Mouse (Mus musculus) intestine, embryonic 16.5 days (tissue): ENCODE results near the gene Armc9. TPM values are rescaled to one million over a fixed set of nuclear protein-coding genes. Genes with fewer than 3 reads are reported as not detected.

ENCODE experiments used
- ATAC-seq: fragments of 200-750 bp; cut with Nextera tagmentation; 2 replicates; pipeline ENCODE4 v1.8.0; 2017; ENCODE audit warnings: moderate TSS enrichment, moderate library complexity
- H3K27ac ChIP-seq: fragments of 300-500 bp; sonication (generic); 2 replicates; pipeline ENCODE4 v1.5.1; 2014; ENCODE audit warnings: mild to moderate bottlenecking, low read length
- H3K27me3 ChIP-seq: fragments of 300-500 bp; sonication (generic); replicated peaks from 2 replicates; pipeline ENCODE4 v1.6.1; 2014; ENCODE audit warnings: low read length, control low read depth, mixed read lengths; ENCODE audit not compliant: control insufficient read depth, insufficient read depth
- H3K36me3 ChIP-seq: fragments of 300-500 bp; sonication (generic); 2 replicates; pipeline ENCODE4 v1.6.1; 2014; ENCODE audit warnings: low read length, control low read depth; ENCODE audit not compliant: control insufficient read depth, insufficient read depth
- H3K4me1 ChIP-seq: fragments of 300-500 bp; sonication (generic); 2 replicates; pipeline ENCODE4 v1.6.1; 2014; ENCODE audit warnings: low read length, control low read depth, mixed read lengths; ENCODE audit not compliant: control insufficient read depth, insufficient read depth
- H3K4me2 ChIP-seq: fragments of 300-500 bp; sonication (generic); 2 replicates; pipeline ENCODE4 v1.6.1; 2014; ENCODE audit warnings: low read depth, low read length, control low read depth
- H3K4me3 ChIP-seq: fragments of 300-500 bp; sonication (generic); 2 replicates; pipeline ENCODE4 v1.5.1; 2014; ENCODE audit warnings: mild to moderate bottlenecking, low read length
- H3K9ac ChIP-seq: fragments of 300-500 bp; sonication (generic); 2 replicates; pipeline ENCODE4 v1.6.1; 2014; ENCODE audit warnings: low read depth, low read length
- H3K9me3 ChIP-seq: fragments of 300-500 bp; sonication (generic); 2 replicates; pipeline ENCODE4 v1.6.1; 2016; ENCODE audit warnings: low read length, control low read depth; ENCODE audit not compliant: control insufficient read depth
- WGBS: fragments of 180-500 bp; shearing (Covaris S2); extraction: QIAGEN DNeasy Blood & Tissue Kit; methylation state at CpG from one replicate; pipeline ENCODE4 v1.1.7; 2014; 5-methylcytosine and 5-hydroxymethylcytosine counted together
- polyA plus RNA-seq: library from polyadenylated mRNA; unstranded; fragments of >200 nt; fragmentation: Nextera tagmentation; extraction: Ambion mirVana; gene quantifications from 2 replicates; pipeline ENCODE4 v1.2.1, GENCODE M21; 2015

Armc9 gene
- polyA plus RNA-seq, 1 experiment from 2014 or later: 15.2 TPM

DNA sequence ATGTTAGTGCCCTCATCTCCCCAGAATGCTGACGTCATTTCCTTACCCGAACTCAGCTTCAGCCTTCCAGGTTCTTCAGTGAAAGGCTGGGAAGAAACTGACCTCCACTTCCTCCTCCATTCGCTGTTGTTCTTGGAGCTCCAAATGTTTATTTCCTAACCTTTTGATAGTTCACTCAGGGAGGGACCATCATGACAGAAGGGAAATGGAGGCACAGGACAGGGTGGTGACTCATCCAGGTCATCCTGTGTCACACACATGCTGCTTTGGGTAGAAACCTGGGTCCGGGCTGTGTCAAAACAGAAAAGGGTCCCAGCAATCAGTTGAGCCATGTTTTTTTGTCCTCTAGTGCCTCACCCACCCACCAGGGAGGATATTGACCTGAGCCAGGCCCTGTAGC lies 11.4 kb upstream of the Armc9 start:
- Histone ChIP-seq H3K27me3 (no peaks in the 10 kb centered on the region), H3K36me3 (peaks cover 3% of the 10 kb centered on the region; the same call in 1 of the 2 replicates), H3K4me1 (no peaks in the 10 kb centered on the region), H3K4me2 (no peak overlapping the region), H3K9ac (no peak overlapping the region), H3K27ac (no peak overlapping the region), H3K4me3 (no peak overlapping the region), H3K9me3 (no peaks in the 10 kb centered on the region)
- 82% methylated on average over 4 of the region's 4 CpGs for WGBS
- ATAC-seq: no peak

DNA sequence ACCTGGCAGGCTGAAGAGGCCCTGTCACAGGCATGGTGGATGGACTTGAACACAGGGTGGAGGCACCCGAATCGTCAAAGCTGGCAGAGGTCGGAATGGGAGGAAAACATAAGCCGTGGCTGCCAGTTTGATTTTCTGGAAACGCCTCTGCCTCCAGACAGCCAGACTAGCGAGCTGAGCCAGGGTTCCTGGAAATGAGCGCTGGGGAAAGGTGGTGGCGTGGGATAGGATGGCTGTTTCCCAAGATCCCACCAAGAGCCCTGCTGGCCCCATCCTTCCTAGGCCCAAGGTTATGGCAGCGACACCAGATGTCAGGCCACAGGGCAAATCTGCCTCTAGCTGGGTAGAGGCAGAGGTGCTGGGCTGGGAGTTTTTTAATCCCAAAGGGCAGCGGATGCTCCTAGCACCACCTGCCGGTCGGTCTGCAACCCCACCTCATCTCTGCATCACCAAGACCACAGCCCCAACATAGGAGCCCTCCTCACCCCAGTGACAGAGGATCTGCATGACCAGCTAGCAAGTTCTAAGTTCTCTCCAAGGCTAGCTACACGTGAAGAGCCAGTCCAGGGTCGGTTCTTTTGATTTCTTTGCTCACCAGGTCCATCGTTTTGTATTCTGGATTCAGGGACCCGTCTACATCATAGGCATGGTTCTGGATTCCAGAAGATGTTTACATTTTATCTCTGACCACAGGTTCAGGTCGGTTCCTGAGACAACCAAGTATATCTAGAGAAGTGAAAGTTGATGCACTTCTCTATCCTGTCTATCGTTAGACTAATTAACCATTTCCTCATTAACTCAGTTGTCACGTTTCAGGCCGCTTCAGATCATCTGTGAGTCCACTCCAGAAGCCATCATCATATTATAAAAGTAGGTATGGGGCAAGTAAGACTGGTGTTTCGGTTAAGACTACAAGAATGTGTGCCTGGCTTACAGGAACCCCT lies 10.3 kb upstream of the Armc9 start:
- Histone ChIP-seq H3K9ac (no peak overlapping the region), H3K27ac (no peak overlapping the region), H3K4me1 (no peaks in the 10 kb centered on the region), H3K4me2 (no peak overlapping the region), H3K9me3 (no peaks in the 10 kb centered on the region), H3K27me3 (no peaks in the 10 kb centered on the region), H3K36me3 (no peaks in the 10 kb centered on the region; the same call in 1 of the 2 replicates), H3K4me3 (no peak overlapping the region)
- WGBS: 80% methylated on average over 21 of the region's 21 CpGs
- ATAC-seq: no peak

DNA sequence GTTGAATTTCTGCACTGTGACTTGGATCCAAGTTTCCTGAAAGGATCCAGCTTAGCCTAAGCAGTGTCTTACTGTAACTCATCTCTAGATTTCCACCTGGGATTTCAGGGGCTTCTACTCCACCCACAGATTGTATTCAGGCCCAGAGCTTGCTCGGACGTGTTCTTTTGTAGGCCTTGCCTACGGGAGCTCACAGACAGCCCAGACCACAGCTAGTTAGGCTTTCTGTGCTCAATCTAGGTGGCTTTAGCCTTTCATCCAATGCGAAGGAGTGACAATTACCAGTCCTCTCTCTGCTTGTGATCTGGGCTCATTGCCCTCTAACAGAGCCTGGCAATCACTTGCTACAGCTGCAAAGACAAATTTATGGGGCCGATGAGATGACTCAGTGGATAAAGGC lies 8.3 kb upstream of the Armc9 start:
- no peaks in the 10 kb centered on the region for H3K27me3 ChIP-seq
- WGBS: 73% methylated on average over 5 of the region's 5 CpGs
- H3K9me3 ChIP-seq: no peaks in the 10 kb centered on the region
- H3K4me2 ChIP-seq: no peak overlapping the region
- H3K36me3 ChIP-seq: no peaks in the 10 kb centered on the region; the same call in 1 of the 2 replicates
- ATAC-seq: no peak
- H3K27ac ChIP-seq: no peak overlapping the region
- H3K4me1 ChIP-seq: no peaks in the 10 kb centered on the region
- no peak overlapping the region for H3K4me3 ChIP-seq
- H3K9ac ChIP-seq: no peak overlapping the region

DNA sequence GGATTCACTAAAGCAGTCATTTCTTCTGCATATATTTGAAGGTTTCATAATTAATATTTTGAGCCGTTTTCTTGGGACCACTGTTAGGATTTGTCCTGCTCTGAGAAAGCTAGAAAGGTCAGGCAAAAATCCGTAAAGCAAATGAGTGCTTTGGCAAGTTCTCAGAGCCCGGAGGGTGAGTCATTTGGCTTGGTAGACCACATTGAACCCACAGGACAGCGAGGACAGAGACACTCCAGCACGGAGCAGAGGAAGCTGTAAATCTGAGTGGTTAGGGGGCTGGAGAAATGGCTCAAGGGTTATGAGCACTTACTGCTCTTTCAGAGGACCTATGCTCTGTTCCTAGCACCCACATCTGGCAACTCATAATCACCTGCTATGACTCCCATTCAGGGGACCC lies 7.0 kb upstream of the Armc9 start:
- WGBS: 66% methylated on average over 5 of the region's 5 CpGs
- no peak overlapping the region for H3K4me2 ChIP-seq
- no peak overlapping the region for H3K27ac ChIP-seq
- H3K36me3 ChIP-seq: no peaks in the 10 kb centered on the region; the same call in 1 of the 2 replicates
- no peak for ATAC-seq
- H3K9me3 ChIP-seq: no peaks in the 10 kb centered on the region
- H3K4me1 ChIP-seq: no peaks in the 10 kb centered on the region
- H3K27me3 ChIP-seq: no peaks in the 10 kb centered on the region
- no peak overlapping the region for H3K4me3 ChIP-seq
- no peak overlapping the region for H3K9ac ChIP-seq

DNA sequence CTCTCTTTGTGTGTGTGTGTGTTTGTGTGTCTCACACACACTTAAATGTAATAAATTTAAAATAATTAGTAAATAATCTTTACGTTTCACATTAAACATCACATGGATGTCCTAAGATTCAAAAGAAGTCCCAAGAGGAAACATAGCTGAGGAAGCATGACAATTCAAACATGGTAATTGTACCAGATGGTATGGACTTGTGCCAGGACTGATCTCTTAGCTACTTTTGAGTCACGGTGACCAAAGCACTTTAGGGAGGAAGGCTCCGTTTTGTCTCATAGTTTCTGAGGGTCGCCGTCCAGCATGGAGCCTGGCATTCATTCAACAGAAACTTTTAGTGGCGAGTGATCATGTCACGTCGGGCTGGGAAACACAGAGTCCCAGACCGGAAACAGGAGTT lies 6.4 kb upstream of the Armc9 start:
- Histone ChIP-seq H3K4me1 (no peaks in the 10 kb centered on the region), H3K9ac (no peak overlapping the region), H3K4me3 (no peak overlapping the region), H3K36me3 (no peaks in the 10 kb centered on the region; the same call in 1 of the 2 replicates), H3K27ac (no peak overlapping the region), H3K27me3 (no peaks in the 10 kb centered on the region), H3K9me3 (no peaks in the 10 kb centered on the region), H3K4me2 (no peak overlapping the region)
- ATAC-seq: no peak
- 73% methylated on average over 9 of the region's 9 CpGs for WGBS

DNA sequence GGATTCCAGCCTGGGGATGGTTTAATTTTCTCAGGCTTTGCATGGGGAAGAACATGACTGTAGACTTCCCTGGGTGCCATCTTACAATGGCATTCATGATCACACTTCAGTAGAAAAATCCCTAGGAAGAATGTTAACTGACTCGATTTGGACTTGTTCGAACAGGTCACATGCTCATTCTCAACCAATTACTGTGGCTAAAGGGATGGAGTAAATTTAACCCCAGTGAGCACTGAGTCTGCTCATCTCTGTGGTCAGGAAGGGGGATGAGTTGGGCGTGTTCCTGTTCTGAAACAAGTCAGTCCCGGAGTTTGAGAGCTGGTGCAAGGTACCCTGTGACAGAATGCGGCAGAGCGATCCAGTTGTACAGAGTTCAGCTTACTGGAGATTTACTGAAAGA lies 3.7 kb upstream of the Armc9 start:
- no peak overlapping the region for H3K9ac ChIP-seq
- no peaks in the 10 kb centered on the region for H3K36me3 ChIP-seq
- 76% methylated on average over 6 of the region's 6 CpGs for WGBS
- ATAC-seq: no peak
- peaks cover 6% of the 10 kb centered on the region; the same call in 1 of the 2 replicates for H3K4me1 ChIP-seq
- H3K9me3 ChIP-seq: no peaks in the 10 kb centered on the region
- H3K4me2 ChIP-seq: no peak overlapping the region
- no peak overlapping the region for H3K4me3 ChIP-seq
- H3K27ac ChIP-seq: no peak overlapping the region
- no peaks in the 10 kb centered on the region for H3K27me3 ChIP-seq

DNA sequence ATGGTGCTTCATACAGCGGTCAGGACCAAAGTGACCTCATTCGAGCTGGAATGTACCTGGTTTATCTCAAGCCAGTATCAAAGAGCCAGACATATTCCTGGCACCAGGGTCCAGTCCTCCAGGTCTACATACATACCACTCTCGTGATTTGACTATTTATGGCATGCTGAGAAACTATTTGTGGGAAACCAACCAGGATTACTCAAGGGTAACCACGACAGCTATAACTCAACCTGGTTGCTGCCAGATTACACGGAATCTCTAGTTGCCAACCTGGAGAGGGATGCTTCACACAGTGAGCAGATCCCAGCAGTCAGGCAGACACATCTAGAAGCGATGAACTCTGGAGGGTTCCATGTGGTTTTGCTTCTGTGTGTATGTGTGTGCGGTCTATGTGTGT lies 3.2 kb upstream of the Armc9 start:
- H3K36me3 ChIP-seq: no peaks in the 10 kb centered on the region
- no peak overlapping the region for H3K4me2 ChIP-seq
- no peaks in the 10 kb centered on the region for H3K9me3 ChIP-seq
- H3K4me3 ChIP-seq: no peak overlapping the region
- 71% methylated on average over 7 of the region's 7 CpGs for WGBS
- ATAC-seq: no peak
- no peak overlapping the region for H3K27ac ChIP-seq
- no peaks in the 10 kb centered on the region for H3K27me3 ChIP-seq
- H3K9ac ChIP-seq: no peak overlapping the region
- peaks cover 6% of the 10 kb centered on the region; the same call in 1 of the 2 replicates for H3K4me1 ChIP-seq

DNA sequence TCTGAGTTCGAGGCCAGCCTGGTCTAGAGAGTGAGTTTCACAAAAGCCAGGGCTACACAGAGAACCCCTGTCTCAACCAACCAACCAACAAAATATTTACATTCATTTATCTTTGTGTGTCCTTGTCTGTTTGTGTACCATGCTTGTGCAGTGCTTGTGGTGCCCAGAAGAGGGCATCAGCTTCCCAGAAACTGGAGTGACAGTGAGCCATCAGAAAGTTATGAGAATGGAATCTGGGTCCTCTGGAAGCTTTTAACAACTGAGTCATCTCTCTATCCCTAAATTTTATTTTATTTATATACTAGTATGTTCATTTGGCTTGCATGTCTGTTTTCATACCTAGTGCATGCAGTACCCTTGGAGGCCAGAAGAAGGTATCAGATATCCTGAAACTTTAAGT lies 2.0 kb upstream of the Armc9 start:
- no peaks in the 10 kb centered on the region for H3K36me3 ChIP-seq
- H3K27ac ChIP-seq: no peak overlapping the region
- WGBS: 93% methylated on average over 1 of the region's 1 CpGs
- no peak overlapping the region for H3K4me3 ChIP-seq
- no peak overlapping the region for H3K4me2 ChIP-seq
- H3K27me3 ChIP-seq: no peaks in the 10 kb centered on the region
- H3K9me3 ChIP-seq: no peaks in the 10 kb centered on the region
- no peak overlapping the region for H3K9ac ChIP-seq
- no peak for ATAC-seq
- H3K4me1 ChIP-seq: peaks cover 6% of the 10 kb centered on the region; the same call in 1 of the 2 replicates

DNA sequence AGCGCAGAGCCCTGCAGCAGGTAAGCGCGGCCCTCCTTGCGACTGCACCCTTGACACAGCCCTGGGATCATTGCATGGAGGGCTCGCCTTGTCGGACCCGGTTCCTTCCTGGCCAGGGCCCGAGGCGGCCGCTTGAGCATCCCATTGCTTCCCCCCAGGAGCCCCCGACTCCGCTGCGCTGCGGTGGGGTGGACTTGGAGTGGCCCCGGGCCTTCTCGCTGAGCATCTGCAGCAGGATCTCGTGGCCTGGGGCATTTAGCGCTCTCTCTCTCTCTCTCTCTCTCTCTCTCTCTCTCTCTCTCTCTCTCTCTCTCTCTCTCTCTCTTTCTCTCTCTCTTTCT lies 214 bp downstream of the Armc9 start:
- peaks cover 6% of the 10 kb centered on the region; the same call in 1 of the 2 replicates for H3K4me1 ChIP-seq
- H3K36me3 ChIP-seq: no peaks in the 10 kb centered on the region
- H3K4me3 ChIP-seq: peak overlapping the region; percentile 91
- ATAC-seq: no peak; the same call in 1 of the 2 replicates
- WGBS: 0% methylated on average over 18 of the region's 18 CpGs
- no peak overlapping the region for H3K27ac ChIP-seq
- peak overlapping the region; percentile 83 for H3K9ac ChIP-seq
- peak overlapping the region; percentile 73 for H3K4me2 ChIP-seq
- no peaks in the 10 kb centered on the region for H3K27me3 ChIP-seq
- H3K9me3 ChIP-seq: no peaks in the 10 kb centered on the region
